Mouse (Mus musculus) lung, embryonic 16.5 days (tissue): ENCODE results near the gene Stat5b. TPM values are rescaled to one million over a fixed set of nuclear protein-coding genes. Genes with fewer than 3 reads are reported as not detected.

Experiments
- ATAC-seq: fragments of 200-750 bp; cut with Nextera tagmentation; 2 replicates; pipeline ENCODE4 v1.8.0; 2017; ENCODE audit warnings: low read depth, mild to moderate bottlenecking, moderate library complexity
- H3K27ac ChIP-seq: fragments of 300-500 bp; sonication (generic); 2 replicates; pipeline ENCODE4 v1.5.1; 2014; ENCODE audit warnings: mild to moderate bottlenecking, control low read depth, low read length
- H3K27me3 ChIP-seq: fragments of 300-500 bp; sonication (generic); 2 replicates; pipeline ENCODE4 v1.6.1; 2014; ENCODE audit warnings: low read depth, low read length, mixed read lengths; ENCODE audit not compliant: control insufficient read depth, insufficient read depth
- H3K36me3 ChIP-seq: fragments of 300-500 bp; sonication (generic); 2 replicates; pipeline ENCODE4 v1.6.1; 2014; ENCODE audit warnings: low read length; ENCODE audit not compliant: control insufficient read depth, insufficient read depth
- H3K4me1 ChIP-seq: fragments of 300-500 bp; sonication (generic); replicated peaks from 2 replicates; pipeline ENCODE4 v1.6.1; 2014; ENCODE audit warnings: low read length, mixed read lengths; ENCODE audit not compliant: control insufficient read depth, insufficient read depth
- H3K4me2 ChIP-seq: fragments of 300-500 bp; sonication (generic); 2 replicates; pipeline ENCODE4 v1.6.1; 2014; ENCODE audit warnings: low read depth, low read length, control low read depth
- H3K4me3 ChIP-seq: fragments of 300-500 bp; sonication (generic); 2 replicates; pipeline ENCODE4 v1.5.1; 2014; ENCODE audit warnings: mild to moderate bottlenecking, low read length, control low read depth
- H3K9ac ChIP-seq: fragments of 300-500 bp; sonication (generic); 2 replicates; pipeline ENCODE4 v1.6.1; 2014; ENCODE audit warnings: low read length, control low read depth
- H3K9me3 ChIP-seq: fragments of 300-500 bp; sonication (generic); 2 replicates; pipeline ENCODE4 v1.6.1; 2016; ENCODE audit warnings: low read length; ENCODE audit not compliant: control insufficient read depth
- WGBS: fragments of 180-500 bp; shearing (Covaris S2); extraction: QIAGEN DNeasy Blood & Tissue Kit; methylation state at CpG from one replicate; pipeline ENCODE4 v1.1.7; 2014; 5-methylcytosine and 5-hydroxymethylcytosine counted together
- polyA plus RNA-seq: library from polyadenylated mRNA; unstranded; fragments of >200 nt; fragmentation: Nextera tagmentation; extraction: Ambion mirVana; gene quantifications from 2 replicates; pipeline ENCODE4 v1.2.1, GENCODE M21; 2015

The Stat5b gene
- polyA plus RNA-seq, 1 experiment from 2014 or later: 27.2 TPM

- 41% methylated on average over 6 of the region's 6 CpGs for WGBS
- no peak overlapping the region for H3K27ac ChIP-seq
- peaks cover 24% of the 10 kb centered on the region for H3K4me1 ChIP-seq
These were observed 1.6 kb downstream of the Stat5b start for GRCm38 (mm10) chr11:100848789-100849379.

GRCm38 (mm10) chr11:100848080-100848479, 2.4 kb downstream of the Stat5b start:
- WGBS: 27% methylated on average over 4 of the region's 4 CpGs
- Histone ChIP-seq H3K27me3 (peaks cover 3% of the 10 kb centered on the region), H3K4me1 (peaks cover 24% of the 10 kb centered on the region), H3K9me3 (no peaks in the 10 kb centered on the region), H3K36me3 (no peaks in the 10 kb centered on the region), H3K4me3 (no peak overlapping the region; the same call in 1 of the 2 replicates), H3K9ac (no peak overlapping the region), H3K4me2 (peak overlapping the region; percentile 85), H3K27ac (no peak overlapping the region)
- no peak for ATAC-seq

More at GRCm38 (mm10) chr11:100848789-100849379, 1.6 kb downstream of the Stat5b start:
- Histone ChIP-seq H3K4me3 (peak overlapping the region; percentile 96), H3K9ac (peak overlapping the region; percentile 98), H3K4me2 (peak overlapping the region; percentile 85), H3K36me3 (no peaks in the 10 kb centered on the region), H3K9me3 (no peaks in the 10 kb centered on the region), H3K27me3 (peaks cover 6% of the 10 kb centered on the region)
- ATAC-seq: no peak

- no peak overlapping the region for H3K4me3 ChIP-seq
- H3K9me3 ChIP-seq: no peaks in the 10 kb centered on the region
- WGBS: 84% methylated on average over 4 of the region's 4 CpGs
- no peak for ATAC-seq
- no peak overlapping the region for H3K27ac ChIP-seq
- H3K27me3 ChIP-seq: no peaks in the 10 kb centered on the region
- H3K36me3 ChIP-seq: no peaks in the 10 kb centered on the region
- H3K4me1 ChIP-seq: peaks cover 24% of the 10 kb centered on the region
- H3K9ac ChIP-seq: no peak overlapping the region
- 0 out of 2 replicates have a peak overlapping the region, but pooled peaks have one; percentile 85 for H3K4me2 ChIP-seq
These were observed 3.0 kb downstream of the Stat5b start for GRCm38 (mm10) chr11:100847572-100847971.

GRCm38 (mm10) chr11:100845793-100846192, 4.7 kb downstream of the Stat5b start:
- Histone ChIP-seq H3K27ac (no peak overlapping the region), H3K4me2 (no peak overlapping the region), H3K4me3 (no peak overlapping the region), H3K36me3 (no peaks in the 10 kb centered on the region), H3K9ac (no peak overlapping the region), H3K4me1 (peaks cover 22% of the 10 kb centered on the region), H3K9me3 (no peaks in the 10 kb centered on the region), H3K27me3 (no peaks in the 10 kb centered on the region)
- WGBS: 69% methylated on average over 6 of the region's 6 CpGs
- ATAC-seq: no peak

- ATAC-seq: no peak
- peaks cover 23% of the 10 kb centered on the region for H3K4me1 ChIP-seq
- no peak overlapping the region for H3K9ac ChIP-seq
- 81% methylated on average over 4 of the region's 4 CpGs for WGBS
- no peaks in the 10 kb centered on the region for H3K36me3 ChIP-seq
- no peaks in the 10 kb centered on the region for H3K27me3 ChIP-seq
- no peak overlapping the region for H3K4me2 ChIP-seq
- no peaks in the 10 kb centered on the region for H3K9me3 ChIP-seq
- H3K4me3 ChIP-seq: no peak overlapping the region
- H3K27ac ChIP-seq: no peak overlapping the region
These were observed 6.4 kb downstream of the Stat5b start for GRCm38 (mm10) chr11:100844121-100844520.

- H3K9ac ChIP-seq: no peak overlapping the region
- H3K36me3 ChIP-seq: no peaks in the 10 kb centered on the region
- no peaks in the 10 kb centered on the region for H3K9me3 ChIP-seq
- H3K27me3 ChIP-seq: no peaks in the 10 kb centered on the region
- peaks cover 15% of the 10 kb centered on the region; the same call in 1 of the 2 replicates for H3K4me1 ChIP-seq
- no peak for ATAC-seq
- no peak overlapping the region for H3K4me2 ChIP-seq
- H3K4me3 ChIP-seq: no peak overlapping the region
- 89% methylated on average over 8 of the region's 8 CpGs for WGBS
- H3K27ac ChIP-seq: no peak overlapping the region
These were observed 7.4 kb downstream of the Stat5b start for GRCm38 (mm10) chr11:100843070-100843669.

GRCm38 (mm10) chr11:100842025-100842424, 8.5 kb downstream of the Stat5b start:
- Histone ChIP-seq H3K4me3 (no peak overlapping the region), H3K27me3 (no peaks in the 10 kb centered on the region), H3K9ac (no peak overlapping the region), H3K4me2 (no peak overlapping the region), H3K36me3 (no peaks in the 10 kb centered on the region), H3K4me1 (peaks cover 11% of the 10 kb centered on the region; the same call in 1 of the 2 replicates), H3K27ac (no peak overlapping the region), H3K9me3 (peaks cover 6% of the 10 kb centered on the region; the same call in 1 of the 2 replicates)
- no peak for ATAC-seq
- 69% methylated on average over 7 of the region's 7 CpGs for WGBS

- H3K9ac ChIP-seq: no peak overlapping the region
- H3K36me3 ChIP-seq: no peaks in the 10 kb centered on the region
- peak overlapping the region; percentile 5; the same call in 1 of the 2 replicates for H3K4me2 ChIP-seq
- H3K4me3 ChIP-seq: no peak overlapping the region
- WGBS: 52% methylated on average over 12 of the region's 12 CpGs
- no peak overlapping the region for H3K27ac ChIP-seq
- peaks cover 10% of the 10 kb centered on the region; the same call in 1 of the 2 replicates for H3K4me1 ChIP-seq
- peak; percentile 83 for ATAC-seq
- H3K27me3 ChIP-seq: no peaks in the 10 kb centered on the region
- peaks cover 6% of the 10 kb centered on the region; the same call in 1 of the 2 replicates for H3K9me3 ChIP-seq
These were observed 9.7 kb downstream of the Stat5b start for GRCm38 (mm10) chr11:100840866-100841265.

GRCm38 (mm10) chr11:100839523-100839922, 11.0 kb downstream of the Stat5b start:
- H3K4me2 ChIP-seq: no peak overlapping the region
- no peak overlapping the region for H3K27ac ChIP-seq
- H3K9ac ChIP-seq: no peak overlapping the region
- H3K4me1 ChIP-seq: peaks cover 7% of the 10 kb centered on the region; the same call in 1 of the 2 replicates
- H3K27me3 ChIP-seq: no peaks in the 10 kb centered on the region
- H3K36me3 ChIP-seq: no peaks in the 10 kb centered on the region
- WGBS: 59% methylated on average over 8 of the region's 8 CpGs
- H3K9me3 ChIP-seq: peaks cover 6% of the 10 kb centered on the region; the same call in 1 of the 2 replicates
- H3K4me3 ChIP-seq: no peak overlapping the region
- no peak for ATAC-seq
